Mouse (Mus musculus) forebrain, embryonic 10.5 days (tissue): ENCODE data around the gene Defb19. TPM values are rescaled to one million over a fixed set of nuclear protein-coding genes. Genes with fewer than 3 reads are reported as not detected.

Experiments used
- polyA plus RNA-seq: library from polyadenylated mRNA; unstranded; fragments of >200 nt; fragmentation: Nextera tagmentation; extraction: Ambion mirVana; gene quantifications from 2 replicates; pipeline ENCODE4 v1.2.1, GENCODE M21; 2016

Gene Defb19
- polyA plus RNA-seq, 1 experiment from 2014 or later: not detected

Other genes starting within 250 kb of the Defb19 start
- gene Rbck1, start 247.7 kb downstream of the Defb19 start, polyA plus RNA-seq: 98.1 and 98.2 TPM in 2 replicates
- gene Trib3, start 236.3 kb downstream of the Defb19 start, polyA plus RNA-seq: 2.3 and 3.1 TPM in 2 replicates
- 1.1 and 2.4 TPM in 2 replicates for gene Nrsn2, start 203.7 kb downstream of the Defb19 start, polyA plus RNA-seq
- gene Sox12, start 182.2 kb downstream of the Defb19 start, polyA plus RNA-seq: 9.3 and 9.5 TPM in 2 replicates
- 46.5 and 50.0 TPM in 2 replicates for gene Zcchc3, start 165.3 kb downstream of the Defb19 start, polyA plus RNA-seq
- 0.76 and 1.0 TPM in 2 replicates for gene 6820408C15Rik, start 164.7 kb downstream of the Defb19 start, polyA plus RNA-seq
- gene Defb23, start 115.7 kb downstream of the Defb19 start, polyA plus RNA-seq: not detected in 2 replicates
- not detected in 2 replicates for gene Defb20, start 103.2 kb downstream of the Defb19 start, polyA plus RNA-seq
- not detected in 2 replicates for gene Defb22, start 90.2 kb downstream of the Defb19 start, polyA plus RNA-seq
- not detected in 2 replicates for gene Defb26, start 68.6 kb downstream of the Defb19 start, polyA plus RNA-seq
- not detected in 2 replicates for gene Defb28, start 62.1 kb downstream of the Defb19 start, polyA plus RNA-seq
- gene Defb29, start 40.2 kb downstream of the Defb19 start, polyA plus RNA-seq: not detected in 2 replicates
- not detected in 2 replicates for gene Gm17416, start 11.0 kb downstream of the Defb19 start, polyA plus RNA-seq
- gene Defb21, start 7.6 kb downstream of the Defb19 start, polyA plus RNA-seq: not detected in 2 replicates
- not detected in 2 replicates for gene Defb45, start 19.1 kb upstream of the Defb19 start, polyA plus RNA-seq
- not detected in 2 replicates for gene Defb36, start 24.0 kb upstream of the Defb19 start, polyA plus RNA-seq
- not detected in 2 replicates for gene Defb25, start 42.7 kb upstream of the Defb19 start, polyA plus RNA-seq
- 0.16 and 0.18 TPM in 2 replicates for gene Rem1, start 46.6 kb upstream of the Defb19 start, polyA plus RNA-seq
- 90.7 and 93.2 TPM in 2 replicates for gene H13, start 89.1 kb upstream of the Defb19 start, polyA plus RNA-seq
- 39.1 and 40.3 TPM in 2 replicates for gene Mcts2, start 106.7 kb upstream of the Defb19 start, polyA plus RNA-seq
- 57.5 and 61.1 TPM in 2 replicates for gene Id1, start 155.9 kb upstream of the Defb19 start, polyA plus RNA-seq
- gene Cox4i2, start 173.9 kb upstream of the Defb19 start, polyA plus RNA-seq: 3.0 and 4.2 TPM in 2 replicates